Comparison of ENCODE assay signal across 13 mouse cellular contexts in the genomic region with DNA sequence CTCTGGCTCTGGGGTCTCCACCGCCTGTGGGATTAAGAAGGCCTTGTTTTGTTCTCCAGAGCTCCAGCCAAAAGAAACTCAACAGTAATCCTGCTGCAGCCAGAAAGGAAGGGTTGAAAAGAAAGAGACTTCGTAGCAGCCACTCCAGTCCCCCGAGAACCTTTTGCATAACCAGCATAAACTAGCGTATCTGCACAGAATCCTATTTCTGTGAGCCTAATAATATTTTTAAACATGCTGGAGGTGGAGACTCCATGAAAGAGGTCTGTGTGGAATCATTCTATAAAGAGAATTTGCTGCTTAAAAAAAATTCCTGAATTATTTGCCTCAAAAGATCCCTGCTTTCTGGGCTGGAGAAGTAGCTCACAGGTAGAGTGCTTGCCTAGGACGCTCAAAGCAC.
"Had no signal": no experiment of that assay in that cellular context is flagged by ENCODE, and none has a peak within 500 bp of the region (broad histone marks: within the 10 kb centered on the region; RNA-seq: fewer than 3 reads in every experiment).

No protein-coding gene starts in this region.

- H3K9ac ChIP-seq: liver, embryonic 14.5 days; neural tube, embryonic 15.5 days had no signal

- H3K27me3 ChIP-seq: neural tube, embryonic 15.5 days had no signal

- H3K36me3 ChIP-seq: midbrain, embryonic 10.5 days; neural tube, embryonic 15.5 days had no signal

- ATAC-seq: intestine, embryonic 16.5 days had no signal

- H3K4me1 ChIP-seq: midbrain, embryonic 10.5 days; neural tube, embryonic 15.5 days had no signal

- H3K27ac ChIP-seq: liver, embryonic 14.5 days; midbrain, embryonic 10.5 days; neural tube, embryonic 15.5 days had no signal

- DNase-seq: kidney, adult 2 months; kidney, postnatal 25 days; lung, adult 18-20 months; midbrain, embryonic 14.5 days; right cerebral cortex, adult 18-20 months; right cerebral cortex, postnatal 25 days; thymus, adult 18-20 months; thymus, postnatal 14 days had no signal

- H3K9me3 ChIP-seq: midbrain, embryonic 10.5 days; neural tube, embryonic 15.5 days had no signal

- H3K4me2 ChIP-seq: neural tube, embryonic 15.5 days had no signal

- H3K4me3 ChIP-seq: midbrain, embryonic 10.5 days; myocyte; neural tube, embryonic 15.5 days had no signal
